Mouse (Mus musculus): ENCODE data around the gene C2cd2l.

- 0 out of 2 replicates have a peak, but pooled peaks have one; percentile 14 for TF ChIP-seq CTCF (conservative IDR thresholded peaks at IDR 0.05; ENCODE audit: insufficient read depth, insufficient read length, low read depth, low read length)
- TF ChIP-seq POLR2A (IDR thresholded peaks at IDR 0.05; ENCODE audit: low read depth, low read length) = no peak
These were observed 18.5 kb upstream of the C2cd2l start for GRCm38 (mm10) chr9:44338574-44338973.

Data from kidney, adult 2 months (tissue).